Mouse (Mus musculus) embryo, embryonic 11 days (tissue): ENCODE results near the gene Sumf2.

Experiments
- DNase-seq: peaks from one replicate; pipeline ENCODE4 v3.0.0-alpha.2; 2015

The Sumf2 gene

DNA sequence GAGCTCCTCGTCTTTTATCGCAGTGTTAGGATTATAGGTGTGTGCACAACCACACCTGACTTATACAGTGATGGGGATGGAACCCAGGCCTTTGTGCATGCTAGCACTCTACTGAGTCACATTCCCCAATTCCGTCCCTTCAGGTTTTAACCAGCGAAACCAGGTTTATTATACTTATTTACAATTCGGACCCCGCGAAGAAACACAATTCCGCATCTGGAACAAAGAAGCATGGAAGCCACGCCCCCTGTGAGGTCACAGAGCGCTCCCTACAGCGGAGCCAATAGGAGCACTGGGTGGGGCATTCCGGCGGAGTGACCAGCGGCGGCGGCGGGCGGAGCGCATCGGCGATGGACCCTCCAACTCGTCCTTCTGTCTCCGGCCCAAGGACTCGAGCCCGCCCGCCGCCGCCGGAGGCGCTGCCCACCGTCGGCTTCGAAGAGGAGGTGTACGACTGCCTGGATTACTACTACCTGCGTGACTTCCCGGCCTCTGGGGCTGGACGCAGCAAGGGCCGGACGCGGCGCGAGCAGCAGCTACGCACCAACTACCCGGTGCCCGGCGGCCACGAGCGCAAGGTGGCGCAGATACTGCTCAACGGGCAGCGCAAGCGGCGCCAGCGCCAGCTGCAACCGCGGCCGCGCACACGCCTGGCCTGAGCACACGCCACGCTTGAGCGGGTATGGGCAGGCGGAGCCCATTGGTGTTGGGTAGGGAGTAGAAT lies 61.6 kb downstream of the Sumf2 start, which contains the start of gene Nupr1l:
TSS of gene Nupr1l (plus strand) at position 299 of the 724 bp plus-strand sequence.
- DNase-seq, result peak; percentile 97

DNA sequence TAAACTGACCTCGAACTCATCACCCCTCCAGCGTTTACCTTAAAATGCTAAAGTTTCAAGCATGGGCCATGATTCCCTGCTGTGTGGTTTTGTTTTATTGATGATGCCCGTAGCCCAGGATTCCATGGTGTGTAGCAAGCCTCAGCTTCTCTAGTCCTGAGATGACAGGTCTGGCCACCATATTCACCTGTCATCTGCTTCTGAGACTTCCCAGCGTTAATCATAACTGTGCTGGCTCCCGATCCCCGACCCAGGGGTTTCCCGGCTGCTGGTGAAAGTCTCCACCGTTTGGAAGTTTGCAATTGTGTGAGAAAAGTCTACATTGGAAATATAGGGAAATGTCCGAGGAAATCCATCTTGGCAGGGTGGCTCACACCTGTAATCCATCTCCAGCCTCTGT lies 62.4 kb downstream of the Sumf2 start:
- no peak for DNase-seq

GRCm38 (mm10) chr5:129909591-129909990 lies 62.8 kb downstream of the Sumf2 start:
- no peak for DNase-seq
